Mouse (Mus musculus) limb, embryonic 10.5 days (tissue): ENCODE results near the gene Krt80. TPM values are rescaled to one million over a fixed set of nuclear protein-coding genes. Genes with fewer than 3 reads are reported as not detected.
A peak's percentile ranks its signal among the peaks of the same experiment; 100 is the strongest.

ENCODE experiments used
- DNase-seq: peaks from one replicate; pipeline ENCODE4 v3.0.0-alpha.2; 2017; ENCODE audit warnings: low spot score
- H3K27ac ChIP-seq: fragments of 300-500 bp; sonication (generic); 2 replicates; pipeline ENCODE4 v1.5.1; 2016; ENCODE audit warnings: mild to moderate bottlenecking
- H3K27me3 ChIP-seq: fragments of 300-500 bp; sonication (generic); 2 replicates; pipeline ENCODE4 v1.6.1; 2016; ENCODE audit warnings: low read depth, mild to moderate bottlenecking; ENCODE audit not compliant: poor library complexity, severe bottlenecking
- H3K36me3 ChIP-seq: fragments of 300-500 bp; sonication (generic); 2 replicates; pipeline ENCODE4 v1.6.1; 2016; ENCODE audit warnings: mild to moderate bottlenecking, moderate library complexity
- H3K4me1 ChIP-seq: fragments of 300-500 bp; sonication (generic); 2 replicates; pipeline ENCODE4 v1.6.1; 2016
- H3K4me3 ChIP-seq: fragments of 300-500 bp; sonication (generic); 2 replicates; pipeline ENCODE4 v1.5.1; 2016; ENCODE audit warnings: mild to moderate bottlenecking, moderate library complexity
- H3K9me3 ChIP-seq: fragments of 300-500 bp; sonication (generic); replicated peaks from 2 replicates; pipeline ENCODE4 v1.6.1; 2016; ENCODE audit warnings: mild to moderate bottlenecking
- WGBS: fragments of 180-500 bp; shearing (Covaris S2); methylation state at CpG from one replicate; pipeline ENCODE4 v1.1.7; 2016; 5-methylcytosine and 5-hydroxymethylcytosine counted together
- polyA plus RNA-seq: library from polyadenylated mRNA; unstranded; fragments of >200 nt; fragmentation: Nextera tagmentation; extraction: Ambion mirVana; gene quantifications from 2 replicates; pipeline ENCODE4 v1.2.1, GENCODE M21; 2016

The Krt80 gene
- polyA plus RNA-seq, 1 experiment from 2014 or later, result 0.23 TPM

DNA sequence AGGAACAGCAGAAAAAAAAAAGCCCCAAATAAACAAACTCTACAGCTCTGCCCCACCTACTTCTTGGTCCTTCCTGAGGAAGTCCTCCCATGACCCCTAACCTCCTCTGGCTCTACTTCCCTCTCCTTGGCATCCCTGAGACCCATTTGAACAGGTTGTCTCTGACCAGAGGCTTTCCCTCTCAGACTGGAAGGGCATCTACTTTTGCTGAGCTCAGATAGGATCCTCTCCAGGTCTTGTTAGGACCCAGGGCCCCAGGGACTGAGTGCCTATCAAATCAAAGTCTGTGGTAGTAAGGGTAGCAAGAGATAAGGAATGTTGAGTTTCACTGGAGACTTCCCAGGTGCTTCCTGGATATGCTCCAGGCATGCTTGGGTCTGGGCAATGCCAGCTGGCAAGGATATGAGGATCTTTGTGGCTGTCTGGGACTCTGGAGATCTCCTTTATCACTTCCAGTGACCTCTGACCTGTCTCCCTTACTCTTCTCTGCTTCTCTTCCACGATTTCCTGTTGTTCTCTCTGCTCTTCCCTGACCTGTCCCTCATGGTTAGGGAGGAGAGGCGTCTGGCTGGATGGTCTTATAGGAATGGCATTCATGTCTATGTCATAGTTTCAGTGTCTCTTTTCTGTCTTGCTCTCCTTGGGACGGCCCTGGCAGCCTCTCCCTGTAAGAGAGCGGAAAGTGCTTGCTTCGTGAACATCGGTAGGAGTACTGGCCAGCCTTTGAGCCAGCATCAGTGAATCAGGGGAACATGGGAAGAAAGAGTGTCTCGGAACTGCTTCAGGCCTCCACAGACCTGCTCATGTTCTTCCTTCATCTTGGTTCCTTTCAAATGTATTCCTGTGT is 2.4 kb upstream of the Krt80 start:
- H3K9me3 ChIP-seq, result no peaks in the 10 kb centered on the region
- WGBS, result 79% methylated on average over 7 of the region's 7 CpGs
- no peak overlapping the region for H3K4me3 ChIP-seq
- peaks cover 34% of the 10 kb centered on the region for H3K4me1 ChIP-seq
- no peak for DNase-seq
- no peaks in the 10 kb centered on the region for H3K36me3 ChIP-seq
- peaks cover 20% of the 10 kb centered on the region; the same call in 1 of the 2 replicates for H3K27me3 ChIP-seq
- no peak overlapping the region for H3K27ac ChIP-seq

DNA sequence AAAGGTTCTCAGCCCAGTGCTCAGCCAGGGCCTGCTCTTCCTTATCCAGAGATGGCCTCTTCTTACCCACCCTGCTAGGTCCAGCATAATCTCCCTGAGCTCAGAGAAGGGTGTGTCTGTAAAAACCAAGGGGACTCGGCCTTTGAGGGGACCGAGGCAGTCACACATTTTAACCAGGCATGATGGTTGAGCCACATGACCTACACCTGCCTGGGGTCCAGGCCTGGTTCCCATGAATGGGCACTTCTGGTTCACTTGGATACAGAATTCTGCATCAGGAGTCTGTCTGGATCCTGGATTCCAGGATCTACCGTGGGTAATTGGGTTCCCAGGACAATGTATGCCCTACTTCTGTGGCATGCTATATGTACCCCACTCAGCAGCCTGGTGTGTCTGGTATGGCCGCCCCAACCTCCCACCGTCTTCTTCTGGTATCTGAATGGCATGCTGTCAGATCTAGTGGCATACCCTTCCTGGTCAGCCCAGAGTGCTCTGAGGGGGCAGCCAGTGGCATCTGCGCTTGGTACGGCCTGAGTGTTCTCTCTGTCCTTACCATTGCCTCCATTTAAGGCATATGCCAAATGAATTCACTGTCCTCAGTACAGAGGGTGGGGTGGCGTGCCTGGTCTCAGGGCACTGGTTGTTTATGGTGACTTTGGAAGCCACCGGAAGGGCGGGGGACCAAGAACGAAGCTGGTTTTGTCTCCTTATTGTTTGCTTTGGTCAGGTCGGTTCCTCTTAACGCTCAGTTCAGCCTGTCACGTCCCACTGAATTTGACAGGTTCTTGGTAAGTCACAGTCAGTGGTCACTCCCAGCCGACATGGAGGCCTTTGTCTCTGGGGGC is 1.4 kb upstream of the Krt80 start:
- Histone ChIP-seq H3K4me1 (peaks cover 34% of the 10 kb centered on the region), H3K36me3 (no peaks in the 10 kb centered on the region), H3K9me3 (no peaks in the 10 kb centered on the region), H3K27me3 (peaks cover 25% of the 10 kb centered on the region; the same call in 1 of the 2 replicates), H3K4me3 (no peak overlapping the region), H3K27ac (no peak overlapping the region)
- DNase-seq, result no peak
- 89% methylated on average over 15 of the region's 15 CpGs for WGBS

DNA sequence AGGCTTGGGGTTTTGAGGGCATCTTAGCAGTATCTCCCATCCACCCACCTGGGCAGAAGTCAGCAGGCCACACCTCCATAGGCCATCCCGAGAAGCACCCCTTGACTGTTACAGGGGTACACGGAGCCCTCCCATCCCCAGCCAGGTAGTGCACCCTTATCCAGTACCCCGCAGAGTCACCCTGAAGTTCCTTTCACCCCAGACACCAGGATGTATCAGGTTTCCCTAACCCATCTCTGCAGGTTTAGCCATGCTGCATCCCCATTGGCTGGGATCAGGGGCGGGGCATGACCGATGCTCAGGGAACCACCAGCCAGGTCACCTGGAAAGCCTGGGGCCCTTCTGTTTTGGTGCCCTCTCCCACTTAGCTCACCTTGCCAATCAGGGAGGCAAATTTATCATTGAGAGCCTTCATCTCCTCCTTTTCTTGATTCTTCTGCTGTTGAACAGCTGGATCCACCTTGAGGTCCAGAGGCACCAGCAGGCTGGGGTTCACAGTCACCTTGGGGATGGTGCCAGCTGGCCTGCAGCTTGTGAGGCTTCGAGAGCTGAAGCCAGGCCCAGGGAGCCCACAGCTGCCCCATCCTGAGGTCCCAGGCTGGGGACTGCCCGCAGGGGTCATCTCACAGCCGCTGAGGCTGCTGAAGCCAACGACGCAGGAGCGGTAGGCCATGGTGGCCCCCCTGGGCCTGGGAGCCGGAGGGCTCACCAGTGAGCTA is 421 bp downstream of the Krt80 start:
- no peaks in the 10 kb centered on the region for H3K36me3 ChIP-seq
- peaks cover 16% of the 10 kb centered on the region; the same call in 1 of the 2 replicates for H3K27me3 ChIP-seq
- WGBS, result 35% methylated on average over 12 of the region's 12 CpGs
- no peak overlapping the region for H3K27ac ChIP-seq
- H3K9me3 ChIP-seq, result no peaks in the 10 kb centered on the region
- no peak for DNase-seq
- H3K4me3 ChIP-seq, result no peak overlapping the region
- H3K4me1 ChIP-seq, result peaks cover 39% of the 10 kb centered on the region

DNA sequence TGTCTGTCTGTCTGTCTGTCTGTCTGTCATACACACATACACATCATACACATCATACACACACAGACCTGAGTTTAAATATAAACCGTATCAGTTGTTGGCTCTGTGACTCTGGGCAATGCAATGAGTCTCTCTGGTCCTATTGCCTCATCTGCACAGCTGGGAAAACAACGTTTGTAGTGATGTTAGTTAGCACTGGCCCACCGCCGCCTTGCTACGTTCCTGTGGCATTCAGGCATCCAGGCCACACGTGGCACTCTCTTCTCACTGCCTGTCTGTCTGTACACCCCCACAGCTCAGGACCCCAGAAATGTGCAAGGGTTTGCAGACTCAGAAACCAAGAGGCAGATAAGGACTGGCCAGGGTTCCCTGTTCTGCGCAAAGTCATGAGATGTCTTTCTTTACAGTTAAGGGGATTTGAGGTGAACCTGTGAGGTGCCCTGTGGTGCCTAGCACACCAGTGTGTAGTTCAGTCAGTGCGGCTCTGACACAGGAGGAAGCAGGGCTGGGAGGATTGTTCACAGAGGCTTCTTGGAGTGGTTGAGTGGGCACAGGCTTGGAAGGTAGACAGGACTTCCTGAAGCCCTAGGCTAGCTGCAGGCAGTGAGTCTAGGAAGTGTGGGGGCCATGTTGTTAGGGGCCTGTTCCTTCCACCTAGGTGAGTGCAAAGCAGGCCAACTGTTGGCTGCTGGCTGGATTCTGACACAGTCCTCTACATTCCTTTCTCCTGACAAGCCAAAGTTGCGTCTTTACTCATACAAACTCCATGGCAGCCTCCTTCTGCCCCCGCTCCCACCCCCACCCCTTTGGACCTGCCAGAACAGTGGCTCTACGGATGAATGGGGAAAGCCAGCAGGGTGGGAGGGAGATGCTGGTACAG is 1.2 kb downstream of the Krt80 start:
- Histone ChIP-seq H3K4me1 (peaks cover 37% of the 10 kb centered on the region), H3K27me3 (peaks cover 20% of the 10 kb centered on the region; the same call in 1 of the 2 replicates), H3K36me3 (no peaks in the 10 kb centered on the region), H3K9me3 (no peaks in the 10 kb centered on the region), H3K4me3 (no peak overlapping the region), H3K27ac (no peak overlapping the region)
- 67% methylated on average over 11 of the region's 11 CpGs for WGBS
- DNase-seq, result no peak

DNA sequence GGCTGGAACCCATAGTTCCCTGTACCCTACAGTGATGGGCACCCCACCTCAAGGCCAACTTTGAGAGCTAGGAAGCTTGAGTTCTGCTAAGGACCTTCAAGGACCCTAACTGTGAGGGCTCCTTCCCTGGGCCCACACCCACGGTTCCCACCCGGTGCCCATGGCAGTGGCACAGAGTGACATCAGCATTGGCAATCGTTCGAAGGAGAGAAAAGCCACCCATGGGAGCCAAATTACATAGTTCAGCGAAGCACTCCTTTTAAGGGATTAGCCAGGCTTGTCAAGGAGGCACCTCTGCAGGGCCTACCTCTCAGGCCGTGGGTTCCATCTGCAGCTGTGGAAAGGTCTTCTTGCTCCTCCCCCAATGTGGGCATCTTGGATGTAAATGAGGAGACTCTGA is 1.9 kb downstream of the Krt80 start:
- 87% methylated on average over 6 of the region's 6 CpGs for WGBS
- H3K9me3 ChIP-seq, result no peaks in the 10 kb centered on the region
- H3K27me3 ChIP-seq, result peaks cover 20% of the 10 kb centered on the region; the same call in 1 of the 2 replicates
- no peak overlapping the region for H3K27ac ChIP-seq
- no peaks in the 10 kb centered on the region for H3K36me3 ChIP-seq
- no peak for DNase-seq
- H3K4me1 ChIP-seq, result peaks cover 36% of the 10 kb centered on the region
- no peak overlapping the region for H3K4me3 ChIP-seq

DNA sequence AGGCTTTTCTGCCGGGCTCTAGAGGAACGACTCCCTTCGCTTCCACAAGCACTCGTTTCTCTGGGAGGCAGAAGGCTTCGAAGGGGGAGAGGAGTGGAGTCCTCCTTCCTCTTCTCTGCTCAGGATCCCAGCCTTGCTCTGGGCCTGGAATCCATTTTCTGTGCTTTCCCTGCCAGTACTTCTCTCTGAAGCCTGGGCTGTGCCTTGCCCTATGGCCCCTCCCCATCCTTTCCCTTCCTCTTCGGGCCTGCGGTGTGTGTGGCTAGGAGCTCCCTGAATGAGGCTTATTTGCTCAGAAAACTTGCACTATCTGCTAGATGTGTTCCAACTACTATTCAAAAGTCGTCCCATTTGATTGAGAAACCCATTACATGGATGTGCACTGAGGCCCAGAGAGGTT is 2.5 kb downstream of the Krt80 start:
- Histone ChIP-seq H3K36me3 (no peaks in the 10 kb centered on the region), H3K27me3 (peaks cover 20% of the 10 kb centered on the region; the same call in 1 of the 2 replicates), H3K4me1 (peaks cover 36% of the 10 kb centered on the region), H3K9me3 (no peaks in the 10 kb centered on the region), H3K4me3 (no peak overlapping the region), H3K27ac (no peak overlapping the region)
- DNase-seq, result no peak
- 82% methylated on average over 8 of the region's 8 CpGs for WGBS

DNA sequence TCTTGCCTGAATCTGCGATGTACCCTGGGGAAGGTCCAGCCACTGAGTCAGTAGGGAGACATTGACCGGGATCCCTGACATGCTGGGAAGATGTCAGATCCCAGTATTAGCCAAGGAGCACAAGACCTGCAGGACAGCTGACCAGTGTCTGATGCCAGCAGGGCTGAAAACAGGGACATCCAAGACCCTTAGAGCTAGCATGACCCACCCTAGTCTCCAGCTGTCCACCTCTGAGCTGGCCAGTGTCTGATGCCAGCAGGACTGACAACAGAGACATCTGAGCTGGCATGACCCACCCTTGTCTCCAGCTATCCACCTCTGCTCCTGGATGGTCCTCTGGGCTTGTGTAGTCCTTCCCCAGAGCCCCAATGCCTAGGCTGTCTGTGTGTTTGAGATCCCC is 3.0 kb downstream of the Krt80 start:
- Histone ChIP-seq H3K27ac (no peak overlapping the region), H3K4me1 (peaks cover 36% of the 10 kb centered on the region), H3K4me3 (no peak overlapping the region), H3K9me3 (no peaks in the 10 kb centered on the region), H3K27me3 (peaks cover 20% of the 10 kb centered on the region; the same call in 1 of the 2 replicates), H3K36me3 (no peaks in the 10 kb centered on the region)
- WGBS, result 67% methylated on average over 2 of the region's 2 CpGs
- no peak for DNase-seq

DNA sequence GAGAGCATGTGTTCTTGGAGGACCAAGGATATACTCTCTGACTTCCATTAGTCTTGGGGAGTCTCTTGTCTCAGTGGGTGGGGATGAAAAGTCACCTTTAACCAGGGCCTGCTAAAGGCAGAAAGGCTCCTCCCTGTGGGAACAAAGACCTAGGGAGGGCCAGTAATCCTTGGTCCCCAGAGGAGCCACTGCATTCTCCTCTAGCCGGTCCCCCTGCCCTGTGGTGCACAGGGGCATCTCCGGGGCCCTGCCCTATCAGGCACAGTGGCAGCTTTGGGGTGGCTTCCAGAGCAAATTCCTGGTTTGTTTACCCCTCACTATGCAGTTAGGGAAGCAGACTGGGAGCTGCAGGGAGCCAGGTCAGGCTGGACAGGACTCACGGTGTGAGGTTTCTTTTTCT is 3.5 kb downstream of the Krt80 start:
- Histone ChIP-seq H3K36me3 (no peaks in the 10 kb centered on the region), H3K27me3 (peaks cover 20% of the 10 kb centered on the region; the same call in 1 of the 2 replicates), H3K4me1 (peaks cover 36% of the 10 kb centered on the region), H3K27ac (no peak overlapping the region; the same call in 1 of the 2 replicates), H3K9me3 (no peaks in the 10 kb centered on the region), H3K4me3 (no peak overlapping the region)
- DNase-seq, result no peak
- WGBS, result 53% methylated on average over 3 of the region's 3 CpGs

DNA sequence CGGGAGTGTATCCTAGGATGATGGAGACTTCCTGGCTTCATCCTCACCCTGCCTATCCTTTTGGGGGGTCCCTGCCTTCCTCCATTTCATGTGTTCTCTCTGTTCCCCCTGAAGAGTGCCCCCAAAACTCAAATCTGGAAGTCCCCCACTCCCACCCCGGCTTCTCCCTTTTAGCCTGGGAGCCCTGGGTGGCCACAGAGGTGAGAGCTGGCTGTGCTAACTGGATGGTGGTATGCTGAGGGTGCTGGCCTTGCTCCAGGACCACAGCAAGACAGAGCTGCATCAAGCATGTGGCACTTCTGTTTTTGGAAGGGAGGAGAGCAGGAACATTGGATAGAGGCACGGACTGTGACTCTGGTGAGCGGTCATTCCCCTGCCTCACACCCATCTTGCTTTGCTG is 4.2 kb downstream of the Krt80 start:
- H3K4me1 ChIP-seq, result peaks cover 35% of the 10 kb centered on the region
- H3K27ac ChIP-seq, result 0 out of 2 replicates have a peak overlapping the region, but pooled peaks have one; percentile 5
- no peaks in the 10 kb centered on the region for H3K9me3 ChIP-seq
- no peak for DNase-seq
- no peaks in the 10 kb centered on the region for H3K36me3 ChIP-seq
- WGBS, result 66% methylated on average over 4 of the region's 4 CpGs
- peaks cover 20% of the 10 kb centered on the region; the same call in 1 of the 2 replicates for H3K27me3 ChIP-seq
- no peak overlapping the region for H3K4me3 ChIP-seq

DNA sequence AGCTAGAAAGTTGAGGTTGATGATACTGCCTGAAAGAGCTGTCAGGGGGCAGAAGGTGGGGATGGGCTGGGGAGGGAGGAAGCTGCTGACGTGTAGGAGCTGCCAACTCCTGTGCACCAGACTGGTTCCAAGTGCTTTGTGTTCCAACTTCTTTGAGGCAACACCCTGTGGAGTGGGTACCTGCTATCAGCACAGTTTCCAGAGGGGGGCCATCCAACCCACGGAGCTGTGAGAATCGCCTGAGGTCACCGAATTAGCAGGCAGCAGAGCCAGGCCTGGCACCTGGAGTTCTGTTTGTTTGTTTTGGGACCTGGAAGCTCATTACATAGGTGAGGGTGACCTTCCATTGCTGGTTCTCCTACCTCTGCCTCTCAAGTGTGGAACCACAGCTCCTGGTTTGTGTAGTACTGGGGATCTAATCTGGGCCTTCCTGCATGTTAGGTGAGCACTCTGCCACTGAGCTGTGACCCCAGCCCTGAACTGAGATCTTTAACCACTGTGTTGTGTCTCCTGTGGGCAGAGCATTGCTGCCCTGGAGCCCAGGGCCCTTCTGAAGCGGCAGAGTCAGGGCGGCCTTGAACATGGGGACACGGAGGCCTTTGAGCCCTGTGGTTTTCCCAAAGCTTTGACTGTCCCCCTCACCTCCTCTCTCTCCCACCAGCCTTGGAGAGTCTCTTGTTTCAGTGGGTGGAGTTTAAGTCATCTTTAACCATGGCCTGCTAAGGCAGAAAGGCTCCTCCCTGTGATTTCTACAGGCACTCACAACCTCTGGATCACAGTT is 4.9 kb downstream of the Krt80 start:
- H3K4me3 ChIP-seq, result no peak overlapping the region

DNA sequence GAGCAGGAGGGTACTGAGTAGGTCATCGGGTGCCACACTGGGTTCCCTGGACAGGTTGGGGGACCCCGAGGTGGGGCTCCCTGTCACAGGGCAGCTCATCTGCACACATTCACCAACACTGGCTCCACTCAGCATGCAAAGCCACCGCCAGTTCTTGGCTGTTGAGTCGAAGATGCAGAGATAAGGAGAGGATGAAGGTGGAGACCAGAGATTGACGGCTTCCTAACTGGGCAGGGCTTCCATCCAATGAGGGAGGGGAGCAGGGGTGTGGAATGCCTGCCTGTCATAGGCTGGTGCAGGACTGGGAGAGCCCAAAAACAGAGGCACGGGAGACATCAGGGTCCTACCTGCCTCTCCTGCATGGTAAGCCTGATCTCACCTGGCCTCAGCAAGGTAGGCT is 5.5 kb downstream of the Krt80 start:
- Histone ChIP-seq H3K4me1 (peaks cover 23% of the 10 kb centered on the region), H3K27me3 (peaks cover 20% of the 10 kb centered on the region; the same call in 1 of the 2 replicates), H3K4me3 (no peak overlapping the region), H3K27ac (no peak overlapping the region), H3K9me3 (no peaks in the 10 kb centered on the region), H3K36me3 (no peaks in the 10 kb centered on the region)
- DNase-seq, result no peak
- 68% methylated on average over 6 of the region's 6 CpGs for WGBS

More for the DNA sequence above, 4.9 kb downstream of the Krt80 start:
- Histone ChIP-seq H3K36me3 (no peaks in the 10 kb centered on the region), H3K9me3 (no peaks in the 10 kb centered on the region), H3K4me1 (peaks cover 30% of the 10 kb centered on the region), H3K27me3 (peaks cover 20% of the 10 kb centered on the region; the same call in 1 of the 2 replicates), H3K27ac (0 out of 2 replicates have a peak overlapping the region, but pooled peaks have one; percentile 5)
- 65% methylated on average over 7 of the region's 7 CpGs for WGBS
- no peak for DNase-seq
